Mouse (Mus musculus): ENCODE results near the gene Mall. TPM values are rescaled to one million over a fixed set of nuclear protein-coding genes. Genes with fewer than 3 reads are reported as not detected.
A peak's percentile ranks its signal among the peaks of the same experiment; 100 is the strongest.

Gene Mall
- total and polyA plus RNA-seq, 3 experiments: 5.9 to 11.4 (median 7.1) TPM

- H3K4me3 ChIP-seq: no peak overlapping the region
- intact Hi-C loops (cut with DNase I): no loop called here
- no peaks in the 10 kb centered on the region for H3K36me3 ChIP-seq (ENCODE audit: control insufficient read depth, insufficient read depth, low read length)
- 84% methylated on average over 3 of the region's 3 CpGs for WGBS
- no peak for DNase-seq
- H3K27ac ChIP-seq: no peak overlapping the region
- H3K79me2 ChIP-seq (replicated peaks; ENCODE audit: control insufficient read depth, insufficient read depth, low read length): no peaks in the 10 kb centered on the region
- TF ChIP-seq EP300 (IDR thresholded peaks at IDR 0.05; ENCODE audit: insufficient read depth, low read depth, low read length) (no peak), CTCF (IDR thresholded peaks at IDR 0.05) (no peak), POLR2A (IDR thresholded peaks at IDR 0.05; ENCODE audit: insufficient read depth, low read depth, low read length) (no peak)
- no peak overlapping the region for H3K9ac ChIP-seq (ENCODE audit: low read depth, low read length)
- H3K27me3 ChIP-seq (ENCODE audit: control insufficient read depth, insufficient read depth, low read length): no peaks in the 10 kb centered on the region
- H3K4me1 ChIP-seq (ENCODE audit: control insufficient read depth, insufficient read depth, low read length): no peaks in the 10 kb centered on the region
Observed at GRCm38 (mm10) chr2:127708060-127708459, 21.7 kb downstream of the Mall start.

- intact Hi-C loops (cut with DNase I): no loop called here
Observed at GRCm38 (mm10) chr2:127705267-127705666, 24.5 kb downstream of the Mall start.

GRCm38 (mm10) chr2:127689239-127689638, 40.5 kb downstream of the Mall start:
- DNase-seq: no peak
- TF ChIP-seq EP300 (IDR thresholded peaks at IDR 0.05; ENCODE audit: insufficient read depth, low read depth, low read length) (no peak), CTCF (IDR thresholded peaks at IDR 0.05) (no peak), POLR2A (IDR thresholded peaks at IDR 0.05; ENCODE audit: insufficient read depth, low read depth, low read length) (no peak)
- Histone ChIP-seq H3K36me3 (ENCODE audit: control insufficient read depth, insufficient read depth, low read length) (no peaks in the 10 kb centered on the region), H3K4me3 (no peak overlapping the region), H3K27me3 (ENCODE audit: control insufficient read depth, insufficient read depth, low read length) (no peaks in the 10 kb centered on the region), H3K27ac (no peak overlapping the region), H3K9ac (ENCODE audit: low read depth, low read length) (no peak overlapping the region), H3K79me2 (replicated peaks; ENCODE audit: control insufficient read depth, insufficient read depth, low read length) (no peaks in the 10 kb centered on the region), H3K4me1 (ENCODE audit: control insufficient read depth, insufficient read depth, low read length) (no peaks in the 10 kb centered on the region)
- intact Hi-C loops (cut with DNase I): no loop called here
- WGBS: 83% methylated on average over 4 of the region's 4 CpGs

More at GRCm38 (mm10) chr2:127705267-127705666, 24.5 kb downstream of the Mall start:
- Histone ChIP-seq H3K4me3 (no peak overlapping the region), H3K9ac (ENCODE audit: low read depth, low read length) (no peak overlapping the region), H3K36me3 (ENCODE audit: control insufficient read depth, insufficient read depth, low read length) (no peaks in the 10 kb centered on the region), H3K79me2 (replicated peaks; ENCODE audit: control insufficient read depth, insufficient read depth, low read length) (no peaks in the 10 kb centered on the region), H3K27ac (no peak overlapping the region), H3K4me1 (ENCODE audit: control insufficient read depth, insufficient read depth, low read length) (no peaks in the 10 kb centered on the region), H3K27me3 (ENCODE audit: control insufficient read depth, insufficient read depth, low read length) (no peaks in the 10 kb centered on the region)
- TF ChIP-seq CTCF (IDR thresholded peaks at IDR 0.05) (no peak), POLR2A (IDR thresholded peaks at IDR 0.05; ENCODE audit: insufficient read depth, low read depth, low read length) (no peak), EP300 (IDR thresholded peaks at IDR 0.05; ENCODE audit: insufficient read depth, low read depth, low read length) (no peak)
- WGBS: 92% methylated on average over 6 of the region's 6 CpGs
- no peak for DNase-seq

- Histone ChIP-seq H3K27ac (no peak overlapping the region), H3K36me3 (ENCODE audit: control insufficient read depth, insufficient read depth, low read length) (no peaks in the 10 kb centered on the region), H3K79me2 (replicated peaks; ENCODE audit: control insufficient read depth, insufficient read depth, low read length) (no peaks in the 10 kb centered on the region), H3K4me1 (ENCODE audit: control insufficient read depth, insufficient read depth, low read length) (no peaks in the 10 kb centered on the region), H3K27me3 (ENCODE audit: control insufficient read depth, insufficient read depth, low read length) (no peaks in the 10 kb centered on the region), H3K4me3 (no peak overlapping the region), H3K9ac (ENCODE audit: low read depth, low read length) (no peak overlapping the region)
- TF ChIP-seq CTCF (IDR thresholded peaks at IDR 0.05) (peak; percentile 84), POLR2A (IDR thresholded peaks at IDR 0.05; ENCODE audit: insufficient read depth, low read depth, low read length) (no peak)
- peak; percentile 37 to 42 for DNase-seq
- 38% methylated on average over 12 of the region's 12 CpGs for WGBS
- intact Hi-C loops (cut with DNase I): loop anchor here (2.0 to 5.0 kb wide), 2 partner anchors 75 to 77 kb away; no protein-coding TSS in a partner anchor
Observed at GRCm38 (mm10) chr2:127683687-127684331, 45.9 kb downstream of the Mall start.

- H3K4me3 ChIP-seq: no peak overlapping the region
- no peak for DNase-seq
- H3K79me2 ChIP-seq (replicated peaks; ENCODE audit: control insufficient read depth, insufficient read depth, low read length): no peaks in the 10 kb centered on the region
- H3K4me1 ChIP-seq (ENCODE audit: control insufficient read depth, insufficient read depth, low read length): no peaks in the 10 kb centered on the region
- no peak overlapping the region for H3K9ac ChIP-seq (ENCODE audit: low read depth, low read length)
- TF ChIP-seq CTCF (IDR thresholded peaks at IDR 0.05): peak; percentile 83
- TF ChIP-seq POLR2A (IDR thresholded peaks at IDR 0.05; ENCODE audit: insufficient read depth, low read depth, low read length): no peak
- no peak for TF ChIP-seq EP300 (IDR thresholded peaks at IDR 0.05; ENCODE audit: insufficient read depth, low read depth, low read length)
- no peaks in the 10 kb centered on the region for H3K27me3 ChIP-seq (ENCODE audit: control insufficient read depth, insufficient read depth, low read length)
- no peaks in the 10 kb centered on the region for H3K36me3 ChIP-seq (ENCODE audit: control insufficient read depth, insufficient read depth, low read length)
- intact Hi-C loops (cut with DNase I): loop anchor here (1.0 to 5.0 kb wide), 2 partner anchors 60 to 161 kb away; no protein-coding TSS in a partner anchor
- no peak overlapping the region for H3K27ac ChIP-seq
- WGBS: 16% methylated on average over 2 of the region's 2 CpGs
Observed at GRCm38 (mm10) chr2:127667843-127668506, 61.8 kb downstream of the Mall start.

GRCm38 (mm10) chr2:127667015-127667414, 62.7 kb downstream of the Mall start:
- intact Hi-C loops (cut with DNase I): loop anchor here (5.0 kb wide), 1 partner anchor 160 kb away; no protein-coding TSS in a partner anchor
- Histone ChIP-seq H3K36me3 (ENCODE audit: control insufficient read depth, insufficient read depth, low read length) (no peaks in the 10 kb centered on the region), H3K9ac (ENCODE audit: low read depth, low read length) (no peak overlapping the region), H3K4me3 (no peak overlapping the region), H3K79me2 (replicated peaks; ENCODE audit: control insufficient read depth, insufficient read depth, low read length) (no peaks in the 10 kb centered on the region), H3K4me1 (ENCODE audit: control insufficient read depth, insufficient read depth, low read length) (no peaks in the 10 kb centered on the region), H3K27me3 (ENCODE audit: control insufficient read depth, insufficient read depth, low read length) (no peaks in the 10 kb centered on the region), H3K27ac (no peak overlapping the region)
- TF ChIP-seq CTCF (IDR thresholded peaks at IDR 0.05): no peak
- DNase-seq: no peak
